Mouse (Mus musculus) liver, embryonic 14.5 days (tissue): ENCODE measurements around the gene Plg.

Experiments
- CTCF ChIP-seq: IDR thresholded peaks from 2 replicates; pipeline ENCODE4 v1.5.1; 2016; ENCODE audit warnings: antibody characterized with exemption, low read depth, control low read depth
- EP300 ChIP-seq: IDR thresholded peaks from 2 replicates; pipeline ENCODE4 v1.6.1; 2016; ENCODE audit warnings: antibody characterized with exemption, low read depth

- TF ChIP-seq CTCF: no peak
- TF ChIP-seq EP300: no peak
Measured at GRCm38 (mm10) chr17:12388239-12388638, 9.8 kb downstream of the Plg start.
